Mouse (Mus musculus): ENCODE measurements around the gene Fbxl17.

Fbxl17 gene

GRCm38 (mm10) chr17:63205316-63205715 is 294.5 kb downstream of the Fbxl17 start:
- no peak for DNase-seq

- DNase-seq: no peak
Measured at GRCm38 (mm10) chr17:63203582-63204190, 296.1 kb downstream of the Fbxl17 start.

GRCm38 (mm10) chr17:63198703-63199102 is 301.1 kb downstream of the Fbxl17 start:
- no peak for DNase-seq

GRCm38 (mm10) chr17:63195496-63195895 is 304.3 kb downstream of the Fbxl17 start:
- DNase-seq: no peak

GRCm38 (mm10) chr17:63193196-63193595 is 306.6 kb downstream of the Fbxl17 start:
- DNase-seq: no peak

- no peak for DNase-seq
Measured at GRCm38 (mm10) chr17:63191345-63191744, 308.5 kb downstream of the Fbxl17 start.

GRCm38 (mm10) chr17:63189274-63189673 is 310.5 kb downstream of the Fbxl17 start:
- no peak for DNase-seq

GRCm38 (mm10) chr17:63185531-63185930 is 314.3 kb downstream of the Fbxl17 start:
- DNase-seq: no peak

GRCm38 (mm10) chr17:63184844-63185504 is 314.8 kb downstream of the Fbxl17 start:
- DNase-seq: no peak

- DNase-seq: no peak
Measured at GRCm38 (mm10) chr17:63183431-63183830, 316.4 kb downstream of the Fbxl17 start.

GRCm38 (mm10) chr17:63181661-63182060 is 318.2 kb downstream of the Fbxl17 start:
- DNase-seq: no peak

GRCm38 (mm10) chr17:63180042-63180441 is 319.8 kb downstream of the Fbxl17 start:
- DNase-seq: no peak

- no peak for DNase-seq
Measured at GRCm38 (mm10) chr17:63178331-63178730, 321.5 kb downstream of the Fbxl17 start.

GRCm38 (mm10) chr17:63176411-63176810 is 323.4 kb downstream of the Fbxl17 start:
- DNase-seq: no peak

GRCm38 (mm10) chr17:63172697-63173096 is 327.1 kb downstream of the Fbxl17 start:
- no peak for DNase-seq

GRCm38 (mm10) chr17:63171890-63172491 is 327.8 kb downstream of the Fbxl17 start:
- no peak for DNase-seq

GRCm38 (mm10) chr17:63171264-63171663 is 328.6 kb downstream of the Fbxl17 start:
- DNase-seq: no peak

- DNase-seq: no peak
Measured at GRCm38 (mm10) chr17:63168019-63168788, 331.6 kb downstream of the Fbxl17 start.

- DNase-seq: no peak
Measured at GRCm38 (mm10) chr17:63167248-63167647, 332.6 kb downstream of the Fbxl17 start.

- no peak for DNase-seq
Measured at GRCm38 (mm10) chr17:63166692-63167091, 333.1 kb downstream of the Fbxl17 start.

- DNase-seq: no peak
Measured at GRCm38 (mm10) chr17:63165847-63166246, 334.0 kb downstream of the Fbxl17 start.

GRCm38 (mm10) chr17:63164289-63164688 is 335.5 kb downstream of the Fbxl17 start:
- no peak for DNase-seq

GRCm38 (mm10) chr17:63161953-63162352 is 337.9 kb downstream of the Fbxl17 start:
- no peak for DNase-seq

- DNase-seq: no peak
Measured at GRCm38 (mm10) chr17:63159196-63159595, 340.6 kb downstream of the Fbxl17 start.
